Mouse (Mus musculus) stomach, postnatal 0 days (tissue): ENCODE measurements at regions not wholly inside any gene's neighbourhood (a gene's known extent, or its start where the extent isn't known, plus 50 kb on each side); places are given as distances from the start of the nearest gene placed in this dataset.

ENCODE experiments used
- ATAC-seq: fragments of 200-750 bp; cut with Nextera tagmentation; 2 replicates; pipeline ENCODE4 v1.8.0; 2017; ENCODE audit not compliant: low FRiP score, low TSS enrichment
- DNase-seq: peaks from one replicate; pipeline ENCODE4 v3.0.0-alpha.2; 2016; ENCODE audit warnings: low spot score
- H3K27ac ChIP-seq: fragments of 300-500 bp; sonication (generic); replicated peaks from 2 replicates; pipeline ENCODE4 v1.5.1; 2014; ENCODE audit warnings: mild to moderate bottlenecking, control low read depth
- H3K27me3 ChIP-seq: fragments of 300-500 bp; sonication (generic); 2 replicates; pipeline ENCODE4 v1.6.1; 2014; ENCODE audit warnings: low read length; ENCODE audit not compliant: control insufficient read depth, insufficient read depth
- H3K36me3 ChIP-seq: fragments of 300-500 bp; sonication (generic); 2 replicates; pipeline ENCODE4 v1.6.1; 2014; ENCODE audit warnings: low read length, mixed read lengths; ENCODE audit not compliant: control insufficient read depth, insufficient read depth
- H3K4me1 ChIP-seq: fragments of 300-500 bp; sonication (generic); replicated peaks from 2 replicates; pipeline ENCODE4 v1.6.1; 2014; ENCODE audit warnings: antibody characterized with exemption; ENCODE audit not compliant: control insufficient read depth, insufficient read depth
- H3K4me2 ChIP-seq: fragments of 300-500 bp; sonication (generic); replicated peaks from 2 replicates; pipeline ENCODE4 v1.6.1; 2014; ENCODE audit warnings: low read depth, mild to moderate bottlenecking, control low read depth, moderate library complexity
- H3K4me3 ChIP-seq: fragments of 300-500 bp; sonication (generic); 2 replicates; pipeline ENCODE4 v1.5.1; 2014; ENCODE audit warnings: low read depth, low read length, control low read depth
- H3K9ac ChIP-seq: fragments of 300-500 bp; sonication (generic); 2 replicates; pipeline ENCODE4 v1.6.1; 2014; ENCODE audit warnings: mild to moderate bottlenecking, low read length, control low read depth, mixed read lengths
- H3K9me3 ChIP-seq: fragments of 300-500 bp; sonication (generic); 2 replicates; pipeline ENCODE4 v1.6.1; 2016; ENCODE audit warnings: low read length; ENCODE audit not compliant: control insufficient read depth
- CTCF ChIP-seq: IDR thresholded peaks from 2 replicates; pipeline ENCODE4 v1.5.1; 2016; ENCODE audit warnings: antibody characterized with exemption, low read depth, mild to moderate bottlenecking, moderate library complexity
- EP300 ChIP-seq: optimal IDR thresholded peaks from 2 replicates; pipeline ENCODE3; 2016; ENCODE audit warnings: antibody characterized with exemption
- WGBS: fragments of 180-500 bp; shearing (Covaris S2); extraction: QIAGEN DNeasy Blood & Tissue Kit; methylation state at CpG from one replicate; pipeline ENCODE4 v1.1.7; 2014; 5-methylcytosine and 5-hydroxymethylcytosine counted together

DNA sequence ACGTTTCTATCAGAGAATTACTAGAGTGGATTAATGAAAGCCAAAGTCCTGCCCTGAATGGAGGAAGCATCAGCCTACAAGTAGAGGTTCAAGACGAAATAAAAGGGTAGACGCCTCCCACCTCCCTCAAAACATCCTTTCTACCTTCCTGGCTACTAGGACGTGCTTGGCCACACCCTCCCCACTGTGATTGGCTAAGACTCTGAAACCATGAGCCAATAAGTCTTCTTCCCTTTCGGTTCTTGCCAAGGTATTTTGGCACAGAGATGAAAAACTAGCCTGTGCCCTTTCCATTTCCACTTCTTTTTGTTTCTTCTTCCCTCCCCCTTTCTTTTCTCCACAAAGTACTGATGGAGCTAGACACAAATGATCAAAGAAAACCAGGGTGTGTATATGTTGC, 160.3 kb upstream of the Prickle1 start:
- TF ChIP-seq EP300 (no peak), CTCF (no peak)
- Histone ChIP-seq H3K27me3 (no peaks in the 10 kb centered on the region), H3K4me1 (no peaks in the 10 kb centered on the region), H3K27ac (no peak overlapping the region), H3K9ac (no peak overlapping the region), H3K9me3 (no peaks in the 10 kb centered on the region), H3K36me3 (no peaks in the 10 kb centered on the region), H3K4me3 (no peak overlapping the region), H3K4me2 (no peak overlapping the region)
- WGBS, result 71% methylated on average over 5 of the region's 5 CpGs
- ATAC-seq, result no peak
- DNase-seq, result no peak

DNA sequence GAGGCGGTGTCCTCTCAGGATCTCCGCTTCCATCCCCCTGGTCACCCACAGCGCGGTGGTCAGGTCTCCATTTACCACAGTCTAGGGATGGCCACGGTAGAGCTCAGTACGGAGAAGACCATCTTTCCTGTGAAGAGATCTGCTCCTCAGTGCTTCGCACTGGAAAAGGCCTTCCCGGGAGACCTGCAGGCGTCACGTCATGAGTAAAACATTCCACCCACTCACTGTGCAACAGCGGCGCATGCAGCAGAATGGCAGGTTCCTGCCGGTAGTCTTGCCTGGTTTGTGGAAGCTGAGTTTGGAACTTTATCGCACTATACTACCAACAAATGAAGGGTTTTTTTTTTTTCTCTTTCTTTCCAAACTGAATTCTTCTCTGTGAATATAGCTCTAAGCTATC, 156.1 kb upstream of the Prickle1 start:
- TF ChIP-seq CTCF (no peak), EP300 (no peak)
- 78% methylated on average over 14 of the region's 14 CpGs for WGBS
- Histone ChIP-seq H3K9ac (no peak overlapping the region), H3K4me3 (no peak overlapping the region), H3K27ac (no peak overlapping the region), H3K4me1 (no peaks in the 10 kb centered on the region), H3K36me3 (no peaks in the 10 kb centered on the region), H3K27me3 (no peaks in the 10 kb centered on the region), H3K9me3 (no peaks in the 10 kb centered on the region), H3K4me2 (no peak overlapping the region)
- DNase-seq (no peak), ATAC-seq (no peak)

DNA sequence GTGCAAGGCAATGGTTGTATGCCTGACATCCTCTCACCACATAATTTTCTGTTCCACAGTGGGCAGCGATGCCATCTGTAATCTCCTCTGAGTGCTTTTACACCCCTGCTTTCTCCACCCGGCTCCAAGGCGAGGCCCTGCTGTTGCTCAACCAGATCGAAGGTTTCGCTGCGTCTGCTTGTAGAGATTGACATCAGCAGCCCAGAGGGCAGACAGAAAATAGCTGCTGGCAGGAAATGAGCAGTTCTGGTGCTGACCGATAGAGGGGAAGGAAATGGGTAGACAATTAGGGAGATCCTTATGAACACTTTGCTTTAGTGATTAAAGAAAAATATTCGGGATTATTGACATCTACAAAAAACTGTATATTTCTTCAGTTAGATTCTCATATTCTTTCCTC, 155.3 kb upstream of the Prickle1 start:
- Histone ChIP-seq H3K36me3 (no peaks in the 10 kb centered on the region), H3K27ac (no peak overlapping the region), H3K4me1 (no peaks in the 10 kb centered on the region), H3K9me3 (no peaks in the 10 kb centered on the region), H3K4me3 (no peak overlapping the region), H3K27me3 (no peaks in the 10 kb centered on the region), H3K9ac (no peak overlapping the region), H3K4me2 (no peak overlapping the region)
- 23% methylated on average over 8 of the region's 8 CpGs for WGBS
- no peak for DNase-seq
- no peak for ATAC-seq
- TF ChIP-seq EP300 (no peak), CTCF (peak; percentile 57)

DNA sequence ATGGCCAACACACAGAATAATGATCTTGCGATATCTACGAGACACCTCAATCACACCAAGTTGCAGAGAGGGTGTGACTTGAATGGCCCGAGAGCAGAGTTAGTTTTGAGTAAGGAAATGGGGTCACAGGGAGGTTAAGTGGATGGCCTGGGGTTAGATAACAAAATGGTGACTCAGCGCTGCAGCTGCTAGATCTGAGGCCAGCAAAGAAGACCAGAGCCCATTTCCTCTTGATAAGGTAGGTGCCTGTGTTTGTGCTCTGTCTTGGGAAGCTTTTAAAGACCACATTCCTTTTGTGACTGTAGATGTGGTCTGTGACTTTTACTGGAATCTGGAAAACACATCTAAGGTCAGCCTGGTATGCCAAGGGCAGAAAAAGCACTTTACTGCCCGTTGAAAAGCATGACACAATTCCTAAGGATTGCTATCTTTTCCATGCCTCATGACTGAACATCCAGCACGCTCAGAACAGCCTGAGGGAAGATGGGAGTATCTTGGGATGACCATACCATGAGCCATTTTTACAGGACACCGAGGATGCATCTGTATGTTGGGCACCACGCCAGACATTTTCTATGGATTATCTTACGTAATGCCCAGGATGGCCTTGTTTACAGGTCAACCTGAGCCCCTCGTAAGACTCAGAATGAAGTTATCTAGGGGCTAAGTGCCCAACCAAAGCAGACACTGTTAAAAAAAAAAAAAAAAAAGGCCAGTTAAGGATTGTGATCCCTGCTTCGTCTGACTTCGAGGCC, 148.7 kb upstream of the Prickle1 start:
- no peaks in the 10 kb centered on the region for H3K9me3 ChIP-seq
- no peak overlapping the region for H3K27ac ChIP-seq
- no peaks in the 10 kb centered on the region for H3K4me1 ChIP-seq
- no peak overlapping the region for H3K9ac ChIP-seq
- 43% methylated on average over 12 of the region's 12 CpGs for WGBS
- ATAC-seq, result no peak
- TF ChIP-seq EP300, result no peak
- no peak for TF ChIP-seq CTCF
- H3K4me2 ChIP-seq, result no peak overlapping the region
- no peaks in the 10 kb centered on the region for H3K27me3 ChIP-seq
- H3K36me3 ChIP-seq, result no peaks in the 10 kb centered on the region
- DNase-seq, result no peak
- no peak overlapping the region for H3K4me3 ChIP-seq

DNA sequence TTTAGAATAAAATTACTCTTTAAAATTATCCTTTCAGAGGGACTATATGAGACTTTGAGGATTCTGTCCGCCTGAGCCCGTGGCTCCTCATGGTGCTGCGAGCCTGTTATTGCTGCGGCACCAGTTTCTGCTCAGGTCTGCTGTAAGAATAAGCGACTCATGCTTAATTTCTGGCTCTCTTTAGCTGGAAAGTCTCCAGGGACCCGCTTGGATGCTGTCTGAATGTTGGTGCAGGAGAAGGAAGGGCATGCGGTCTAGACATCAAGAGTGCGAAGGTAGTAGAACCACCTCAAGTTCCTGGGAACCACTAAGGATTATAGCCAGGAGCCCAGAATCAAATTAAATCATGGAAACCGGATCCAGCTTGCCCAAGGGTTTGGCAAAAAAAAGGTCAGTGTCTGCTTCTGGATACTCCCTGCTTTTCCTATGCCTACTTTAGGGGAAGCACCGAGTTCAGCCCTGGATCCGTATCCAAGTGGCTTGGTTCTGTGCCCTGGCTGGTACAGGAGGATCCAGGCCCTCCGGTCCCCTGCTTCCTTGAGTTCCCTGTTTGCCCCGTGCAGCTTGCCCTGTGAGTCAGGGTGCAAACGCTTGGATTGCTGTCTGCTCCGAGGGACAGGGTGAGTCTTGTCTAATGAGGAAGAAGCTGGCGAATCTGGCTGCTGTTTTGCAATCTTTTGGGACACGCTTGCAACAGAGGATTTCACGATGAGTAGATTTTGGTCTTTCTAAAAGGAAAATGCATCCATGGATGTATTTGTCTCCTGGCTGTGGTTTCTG, 138.2 kb upstream of the Prickle1 start:
- H3K4me3 ChIP-seq, result no peak overlapping the region
- no peaks in the 10 kb centered on the region for H3K9me3 ChIP-seq
- 77% methylated on average over 18 of the region's 18 CpGs for WGBS
- ATAC-seq (no peak), DNase-seq (no peak)
- no peaks in the 10 kb centered on the region for H3K4me1 ChIP-seq
- no peak overlapping the region for H3K9ac ChIP-seq
- no peaks in the 10 kb centered on the region for H3K36me3 ChIP-seq
- TF ChIP-seq CTCF, result no peak
- TF ChIP-seq EP300, result no peak
- no peak overlapping the region for H3K4me2 ChIP-seq
- no peak overlapping the region for H3K27ac ChIP-seq
- no peaks in the 10 kb centered on the region for H3K27me3 ChIP-seq

DNA sequence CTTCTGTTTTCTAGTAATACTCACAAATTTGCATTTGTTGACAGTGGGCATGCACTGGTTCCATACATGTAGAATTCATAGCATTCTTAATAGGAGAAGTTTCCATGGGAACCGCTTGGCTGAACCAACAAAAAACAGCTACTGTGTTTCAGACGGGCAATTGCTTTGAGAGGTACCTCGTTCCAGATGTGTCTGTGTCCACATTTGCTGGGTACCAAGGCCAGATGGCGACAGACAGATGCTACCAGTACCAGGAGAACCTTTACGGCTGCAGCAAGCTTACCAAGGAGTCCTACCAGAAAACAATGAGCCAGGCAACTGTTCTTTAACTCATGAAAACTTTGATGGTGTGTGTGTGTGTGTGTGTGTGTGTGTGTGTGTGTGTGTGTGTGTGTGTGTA, 137.1 kb upstream of the Prickle1 start:
- no peaks in the 10 kb centered on the region for H3K9me3 ChIP-seq
- no peak overlapping the region for H3K4me2 ChIP-seq
- WGBS, result 78% methylated on average over 5 of the region's 5 CpGs
- no peak for TF ChIP-seq CTCF
- no peak for TF ChIP-seq EP300
- no peak overlapping the region for H3K27ac ChIP-seq
- no peaks in the 10 kb centered on the region for H3K4me1 ChIP-seq
- H3K9ac ChIP-seq, result no peak overlapping the region
- no peak for ATAC-seq
- no peak for DNase-seq
- H3K27me3 ChIP-seq, result no peaks in the 10 kb centered on the region
- no peak overlapping the region for H3K4me3 ChIP-seq
- H3K36me3 ChIP-seq, result no peaks in the 10 kb centered on the region
